Mouse (Mus musculus) urinary bladder, postnatal 4 days (tissue): ENCODE results near the gene Bnc1.

Experiments
- DNase-seq, 2 experiments: peaks; one replicate each; pipeline ENCODE4 v3.0.0; 2021 to 2022; ENCODE audit warnings: low spot score in 2 of 2

The Bnc1 gene

DNA sequence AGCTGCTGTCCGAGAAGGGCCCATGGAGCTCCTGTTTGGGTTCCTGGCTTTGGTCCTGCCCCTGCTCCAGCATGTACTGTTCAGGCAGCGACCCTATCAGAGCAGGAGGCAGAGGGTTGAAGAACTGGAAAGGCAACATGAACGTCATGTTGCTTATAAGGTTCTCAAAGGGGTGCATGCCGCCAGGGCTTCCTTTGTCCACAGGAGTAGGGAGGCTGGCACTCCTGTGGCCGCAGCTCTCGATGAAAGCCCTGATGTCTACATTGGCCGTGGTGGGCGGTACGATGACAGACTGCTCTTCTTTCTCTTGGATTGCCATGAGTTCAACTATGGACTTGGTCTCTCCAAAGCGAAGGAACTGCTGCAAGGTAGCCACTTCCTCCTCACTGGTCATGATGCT is 17.5 kb downstream of the Bnc1 start:
- no peak for DNase-seq

- no peak for DNase-seq
Observed at GRCm38 (mm10) chr7:81973939-81974338, 18.2 kb downstream of the Bnc1 start.

DNA sequence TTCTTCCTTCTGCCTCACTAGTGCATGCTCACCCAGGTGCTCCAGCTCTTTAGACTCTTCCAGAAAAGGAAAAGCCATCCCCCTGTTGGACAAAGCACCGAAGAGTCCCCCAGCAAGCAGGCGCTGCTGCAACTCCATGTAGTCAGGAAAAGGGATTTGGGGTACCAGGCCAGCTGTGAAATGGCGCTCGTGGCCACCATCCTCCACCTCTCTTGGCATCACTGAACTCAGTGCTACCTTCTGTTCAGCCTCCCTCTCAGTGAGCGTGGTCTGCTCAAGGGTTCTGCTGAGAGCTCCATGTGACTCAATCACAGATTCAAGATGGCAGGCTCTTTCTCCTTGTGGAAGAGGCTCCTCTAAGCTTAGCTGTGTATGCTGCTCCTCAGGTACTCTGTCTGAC is 18.8 kb downstream of the Bnc1 start:
- no peak for DNase-seq

DNA sequence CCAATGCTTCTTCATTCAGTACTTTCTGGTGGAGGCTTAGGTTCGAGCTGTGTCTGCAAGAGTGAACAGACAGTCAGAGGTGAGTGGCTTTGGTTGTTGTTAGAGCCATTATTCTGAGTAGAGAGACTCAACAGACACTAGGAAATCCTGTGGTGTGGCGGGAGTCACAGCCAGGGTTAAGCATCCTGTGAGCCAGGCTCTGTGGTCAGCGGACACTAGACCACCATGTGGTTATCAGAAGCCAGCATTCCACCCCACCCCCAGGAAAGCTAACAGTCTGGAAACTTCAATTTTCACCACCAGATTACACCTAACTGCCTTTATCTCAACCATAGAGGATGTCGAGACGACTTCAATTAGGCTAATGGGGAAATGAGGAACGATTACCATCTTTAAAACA is 23.1 kb downstream of the Bnc1 start:
- no peak for DNase-seq

DNA sequence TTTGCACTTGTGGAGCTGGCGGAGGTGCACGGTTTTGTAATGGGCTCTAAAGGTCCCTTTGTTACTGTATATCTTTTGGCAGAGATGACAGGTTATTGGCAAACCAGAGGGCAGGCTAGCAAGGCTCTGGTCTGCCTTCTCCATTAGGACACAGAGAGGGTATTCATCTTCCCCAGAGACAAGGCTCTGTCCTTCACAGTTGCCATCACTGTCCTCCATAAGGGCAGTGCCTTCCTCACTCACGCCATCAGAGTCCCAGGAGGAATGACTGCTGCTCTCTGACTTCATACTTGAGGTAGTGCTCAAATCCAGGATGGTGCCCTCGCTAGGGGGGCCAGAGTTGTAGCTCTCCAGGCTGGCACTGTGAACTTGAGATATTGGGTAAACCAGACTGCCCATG is 23.6 kb downstream of the Bnc1 start:
- no peak for DNase-seq

DNA sequence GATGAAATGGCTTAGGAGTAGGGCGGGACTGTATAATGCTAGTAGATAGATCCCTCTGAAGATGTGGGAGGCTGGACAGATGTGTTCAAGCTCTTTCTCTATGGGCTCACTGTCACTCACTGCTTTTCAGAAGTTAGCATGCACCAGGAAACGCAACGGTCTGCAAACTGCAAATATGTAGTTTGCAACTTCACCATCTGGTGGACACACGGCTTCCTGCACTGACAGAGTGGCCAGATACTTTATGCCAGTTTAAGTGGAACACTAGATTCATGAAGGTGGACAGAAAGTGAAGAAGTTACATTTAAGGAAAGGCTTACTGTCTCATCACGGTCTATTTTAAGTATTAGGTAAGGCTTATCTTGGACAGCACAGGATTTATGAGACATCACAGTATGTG is 25.9 kb downstream of the Bnc1 start:
- no peak for DNase-seq

GRCm38 (mm10) chr7:81959704-81960103 is 32.4 kb downstream of the Bnc1 start:
- DNase-seq, result no peak

GRCm38 (mm10) chr7:81954208-81954846 is 37.8 kb downstream of the Bnc1 start:
- DNase-seq, result no peak

DNA sequence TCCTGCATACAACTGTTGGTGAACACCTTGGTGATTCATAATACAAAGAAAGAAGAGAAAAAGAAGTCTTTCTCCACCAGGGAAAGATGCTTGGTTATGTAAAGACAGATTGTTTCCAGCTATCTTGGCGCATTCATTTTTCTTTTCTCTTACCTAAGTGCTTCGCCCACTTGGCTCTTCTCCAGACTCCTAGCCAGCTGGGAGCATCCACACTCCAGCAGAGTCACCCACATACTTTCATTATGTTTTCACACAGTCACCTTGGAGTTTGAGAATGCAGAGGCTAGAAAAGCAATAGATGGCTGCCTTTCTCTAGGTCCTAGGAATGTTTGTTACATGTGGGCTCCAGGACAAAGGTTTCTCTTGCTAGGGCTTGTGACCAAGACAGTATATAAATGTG is 41.6 kb downstream of the Bnc1 start:
- DNase-seq, result no peak

GRCm38 (mm10) chr7:81945398-81945797 is 46.7 kb downstream of the Bnc1 start:
- DNase-seq, result no peak

GRCm38 (mm10) chr7:81934806-81935205 is 57.3 kb downstream of the Bnc1 start:
- no peak for DNase-seq

DNA sequence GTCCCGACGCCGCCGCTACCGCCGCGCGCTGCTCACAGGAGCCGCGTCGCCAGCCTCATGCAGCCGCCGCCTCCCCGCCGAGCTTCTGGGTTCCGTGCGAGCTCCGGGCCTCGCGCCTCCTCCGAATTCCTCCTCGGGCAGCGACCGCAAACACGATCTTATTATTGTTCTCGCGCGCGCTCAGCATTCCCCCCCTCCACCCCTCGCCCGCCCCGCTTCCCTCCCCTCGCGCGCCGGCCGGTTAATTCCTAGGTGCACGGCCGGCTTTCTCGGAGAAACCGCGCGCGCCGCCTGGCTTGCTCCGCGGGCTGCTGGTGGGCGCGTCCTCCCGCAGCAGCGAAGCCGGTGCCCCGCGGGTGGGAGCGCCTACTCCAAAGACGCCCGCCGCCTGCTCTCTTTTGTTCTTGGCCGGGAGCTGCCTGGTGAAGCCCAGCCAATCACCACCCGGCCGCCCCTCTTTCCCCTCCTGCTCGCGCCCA is 57.8 kb downstream of the Bnc1 start, which contains the start of gene Hdgfl3:
Hdgfl3 (minus strand) TSS at position 207 of the 479 bp plus-strand sequence.
- DNase-seq, result peak; percentile 81 to 86

GRCm38 (mm10) chr7:81933601-81934266 is 58.4 kb downstream of the Bnc1 start:
- DNase-seq, result peak; percentile 60 to 78

- no peak for DNase-seq
Observed at GRCm38 (mm10) chr7:81933061-81933600, 59.0 kb downstream of the Bnc1 start.

DNA sequence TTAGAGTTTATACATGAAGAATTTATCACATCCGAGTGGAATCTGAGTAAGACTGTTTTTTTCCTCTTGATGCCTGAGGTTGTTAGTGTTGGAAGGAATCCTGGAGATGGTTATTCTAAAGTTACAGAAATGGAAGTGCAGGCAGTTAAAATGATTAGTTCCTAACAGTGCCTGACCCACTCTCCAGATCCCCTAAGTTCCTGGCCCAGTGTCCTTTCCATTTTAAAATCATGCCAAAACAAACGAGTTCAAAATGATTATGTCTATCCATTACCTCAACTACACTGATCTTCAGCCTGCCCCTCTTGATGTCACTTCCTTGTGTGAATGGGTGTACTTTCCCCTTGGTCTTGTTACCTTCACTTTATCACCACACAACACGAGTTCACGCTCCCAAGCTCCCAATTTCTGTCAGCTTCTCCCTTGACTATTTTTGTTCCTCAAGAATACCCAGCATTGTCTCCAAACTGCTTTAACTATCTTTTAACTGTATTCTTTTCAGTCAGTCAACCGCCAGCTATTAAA is 59.5 kb downstream of the Bnc1 start:
- no peak for DNase-seq

DNA sequence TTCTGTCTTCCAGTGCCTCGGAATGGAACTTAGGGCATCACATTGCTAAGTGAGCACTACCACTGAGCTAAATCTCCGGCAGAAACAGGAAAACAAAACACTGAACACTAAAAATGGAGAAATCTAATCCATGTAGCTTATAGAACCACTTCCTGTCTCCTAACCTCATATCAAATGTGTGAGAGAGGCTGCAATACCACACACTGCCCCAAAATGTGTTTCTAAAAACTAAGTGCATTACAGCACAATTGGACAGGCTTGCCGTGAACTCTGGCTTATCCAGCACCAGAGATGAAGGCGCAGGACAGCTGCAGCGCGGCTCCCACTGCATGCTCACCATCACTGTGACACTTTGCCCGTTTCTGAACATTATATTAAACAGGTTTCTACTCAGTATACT is 63.1 kb downstream of the Bnc1 start:
- no peak for DNase-seq

GRCm38 (mm10) chr7:81921379-81921952 is 70.6 kb downstream of the Bnc1 start:
- no peak for DNase-seq

DNA sequence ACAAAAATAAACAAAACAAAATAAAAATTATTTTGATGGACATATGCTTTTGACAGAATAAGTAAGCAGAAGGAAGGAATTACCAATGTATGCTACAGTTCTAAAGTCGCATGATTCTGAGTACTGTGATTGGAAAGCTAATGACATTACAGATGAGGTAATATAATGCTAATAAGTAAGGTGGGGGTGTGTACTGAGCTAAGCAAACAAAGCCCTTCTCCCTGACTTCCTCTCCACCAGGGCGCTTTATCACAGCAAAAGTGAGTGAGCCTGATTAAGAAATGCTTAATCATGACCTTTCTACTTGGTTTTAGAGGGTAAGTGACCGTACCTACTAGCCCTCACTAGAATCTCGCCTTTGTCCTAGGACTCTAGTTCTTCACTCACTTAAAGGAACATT is 71.8 kb downstream of the Bnc1 start:
- DNase-seq, result no peak

DNA sequence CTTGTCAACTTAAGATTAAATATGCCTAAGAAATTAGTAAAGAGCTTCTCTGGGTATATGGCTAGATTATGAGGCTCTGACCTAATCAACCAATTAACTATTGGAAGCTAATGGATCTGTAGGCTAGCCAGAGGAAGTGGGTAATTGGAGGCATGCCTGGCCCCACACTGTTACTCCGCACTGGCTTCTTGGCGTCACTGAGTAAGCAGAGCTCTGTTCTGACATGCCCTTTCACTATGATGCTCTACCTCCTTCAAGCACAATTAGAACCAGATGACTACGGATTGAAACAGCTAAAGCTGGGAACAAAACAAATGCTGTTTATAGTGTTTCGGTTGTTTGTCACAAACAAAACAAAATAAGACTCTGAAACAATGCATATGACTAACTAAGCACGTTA is 73.8 kb downstream of the Bnc1 start:
- no peak for DNase-seq
